Mouse (Mus musculus): ENCODE data around the gene Olfr1037.
"Not testable (repeated sequence)": the region's sequence is repeated elsewhere in the genome, so short reads cannot be mapped to it uniquely, and the experiment has no call there.

Gene Olfr1037

DNA sequence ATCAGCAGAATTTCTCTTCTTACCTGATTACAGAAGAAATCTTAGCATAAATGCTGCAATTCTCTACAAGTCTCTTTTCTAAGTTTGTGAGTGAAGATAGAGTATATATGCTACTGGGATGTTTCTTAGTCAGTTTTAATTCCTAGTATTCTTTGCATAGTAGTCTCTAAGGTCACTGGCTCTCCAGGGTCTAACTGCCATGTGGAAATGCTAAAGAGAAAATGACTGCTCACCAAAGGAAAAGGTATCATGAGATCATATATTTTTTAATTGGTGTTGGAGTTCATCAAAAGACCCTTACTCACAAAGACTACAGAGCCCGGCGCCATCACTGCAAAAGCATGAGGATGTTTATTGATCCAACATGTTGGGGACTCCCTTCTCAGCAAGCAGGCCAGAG lies at the start of gene Olfr1037:
TSS of gene Olfr1037 (minus strand) at position 101 of the 400 bp plus-strand sequence.
- no peak for DNase-seq

- no peak for DNase-seq
These were observed 48.6 kb upstream of the Olfr1037 start, which contains the start of gene Olfr1039 for GRCm38 (mm10) chr2:86135828-86136227. Gene Olfr1039 (minus strand): TSS chr2:86135928.

GRCm38 (mm10) chr2:86080478-86080877 lies 6.7 kb downstream of the Olfr1037 start:
- DNase-seq = not testable (repeated sequence)

DNA sequence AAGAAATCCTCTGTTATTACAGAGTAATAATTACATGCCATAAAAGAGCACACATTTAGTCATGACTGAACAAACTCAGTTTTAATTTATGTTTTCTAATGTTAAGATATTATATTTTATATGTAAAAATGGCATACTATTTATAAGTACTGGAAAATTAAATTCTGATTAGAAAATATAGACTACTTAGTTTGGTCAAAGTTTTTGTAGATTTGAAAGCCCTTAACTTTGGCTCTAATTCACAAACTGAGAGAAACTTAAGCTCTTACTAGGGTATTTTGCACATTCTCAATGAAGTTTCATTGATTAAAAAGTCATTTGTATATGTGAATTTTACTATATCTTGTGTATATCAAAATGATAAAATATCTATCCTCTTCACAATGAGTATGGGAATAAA lies 13.5 kb downstream of the Olfr1037 start, which contains the start of gene Olfr1036:
TSS of gene Olfr1036 (plus strand) at position 301 of the 400 bp plus-strand sequence.
- not testable (repeated sequence) for DNase-seq

DNA sequence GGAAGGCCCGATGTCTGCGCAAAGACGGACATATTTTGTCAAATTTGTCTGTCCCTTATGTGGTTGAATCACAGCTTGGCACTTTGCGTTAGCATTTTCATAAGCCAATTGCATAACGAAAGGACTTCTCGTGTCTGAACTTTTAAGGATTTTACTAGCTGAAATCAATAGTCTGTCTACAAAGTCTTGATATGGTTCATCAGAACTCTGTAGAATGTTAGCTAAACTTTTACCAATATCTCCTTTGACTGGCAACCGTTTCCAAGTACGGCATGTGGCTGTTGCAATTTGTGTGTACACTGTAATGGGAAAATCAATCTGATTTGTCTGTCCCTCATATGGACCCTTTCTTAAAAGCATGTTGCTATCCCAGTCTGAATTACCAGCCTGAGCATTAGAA lies 17.0 kb downstream of the Olfr1037 start:
- no peak for DNase-seq

DNA sequence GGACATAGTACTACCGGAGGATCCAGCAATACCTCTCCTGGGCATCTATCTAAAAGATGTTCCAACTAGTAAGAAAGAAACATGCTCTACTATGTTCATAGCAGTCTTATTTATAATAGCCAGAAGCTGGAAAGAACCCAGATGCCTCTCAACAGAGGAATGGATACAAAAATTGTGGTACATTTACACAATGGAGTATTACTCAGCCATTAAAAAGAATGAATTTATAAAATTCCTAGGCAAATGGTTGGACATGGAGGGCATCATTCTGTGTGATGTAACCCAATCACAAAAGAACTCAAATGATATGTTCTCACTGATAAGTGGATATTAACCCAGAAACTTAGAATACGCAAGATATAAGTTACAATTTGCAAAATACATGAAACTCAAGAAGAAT lies 23.4 kb downstream of the Olfr1037 start:
- DNase-seq = not testable (repeated sequence)

GRCm38 (mm10) chr2:86050777-86051176 lies 36.4 kb downstream of the Olfr1037 start:
- DNase-seq = not testable (repeated sequence)

DNA sequence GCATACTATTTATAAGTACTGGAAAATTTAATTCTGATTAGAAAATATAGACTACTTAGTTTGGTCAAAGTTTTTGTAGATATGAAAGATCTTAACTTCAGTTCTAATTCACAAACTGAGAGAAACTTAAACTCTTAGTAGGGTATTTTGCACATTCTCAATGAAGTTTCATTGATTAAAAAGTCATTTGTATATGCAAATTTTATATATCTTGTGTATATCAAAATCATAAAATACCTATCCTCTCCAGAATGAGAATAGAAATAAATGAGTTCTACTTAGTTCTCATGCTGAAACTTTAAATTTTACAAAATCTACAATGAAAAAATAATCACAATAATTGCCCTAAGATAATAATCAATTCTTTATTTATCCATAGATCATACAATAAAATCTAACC lies 41.6 kb downstream of the Olfr1037 start, which contains the start of gene Olfr1034:
TSS of gene Olfr1034 (plus strand) at position 301 of the 400 bp plus-strand sequence.
- no peak for DNase-seq
